Mouse (Mus musculus) adrenal gland, adult 10 weeks (tissue): ENCODE measurements around the gene 1700086D15Rik. TPM values are rescaled to one million over a fixed set of nuclear protein-coding genes. Genes with fewer than 3 reads are reported as not detected.

Experiments
- polyA plus RNA-seq: library from polyadenylated mRNA; stranded (reverse); fragments of 350-450 nt; fragmentation: Illumina TruSeq; extraction: RNeasy Lipid Tissue Mini Kit (QIAGEN cat#74804); gene quantifications from one replicate; pipeline ENCODE4 v1.2.3, GENCODE M21; 2014; ENCODE audit warnings: low read depth, low replicate concordance

The 1700086D15Rik gene
- polyA plus RNA-seq = not detected

DNA sequence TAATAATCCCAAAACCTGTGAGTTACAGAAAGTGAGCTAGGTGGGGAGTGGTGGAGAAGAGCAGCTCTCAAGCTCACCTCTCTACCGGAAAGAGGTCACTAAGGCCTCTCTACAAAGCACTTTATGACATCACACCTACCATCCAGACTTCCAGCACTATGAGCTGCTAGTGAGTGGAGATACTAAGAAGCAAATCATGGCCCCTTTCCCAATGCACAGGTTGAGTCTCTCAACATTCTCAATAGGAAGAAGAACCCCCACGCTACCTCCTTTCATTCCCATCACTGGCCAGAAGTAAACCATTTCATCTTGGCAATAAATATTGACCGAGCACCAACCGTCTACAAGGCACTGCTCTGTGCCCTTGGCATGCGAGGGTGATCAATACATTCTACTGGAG lies at the start of gene 1700086D15Rik:
Gene 1700086D15Rik (minus strand): TSS at position 101 of the 400 bp plus-strand sequence.

DNA sequence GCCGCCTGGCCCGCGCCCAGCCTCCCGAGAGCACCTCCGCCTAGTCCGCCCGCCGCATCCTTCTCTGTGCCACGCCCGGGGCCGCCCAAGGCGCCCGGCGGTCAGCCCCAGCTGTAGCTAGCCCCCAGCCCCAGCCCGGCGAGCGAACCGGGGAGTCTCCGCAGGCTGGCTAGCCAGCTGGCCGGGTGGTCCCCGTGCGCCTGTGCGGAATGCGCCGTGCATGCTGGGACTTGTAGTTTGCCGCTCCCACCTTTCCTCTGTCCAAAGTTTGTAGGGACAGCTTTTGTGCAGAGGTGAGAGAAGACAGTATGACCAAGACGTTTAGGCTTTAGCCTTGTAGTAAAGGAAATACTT lies 3.1 kb upstream of the 1700086D15Rik start, which contains the start of gene Arhgap44:
Gene Arhgap44 (minus strand): TSS at position 195 of the 354 bp plus-strand sequence.

Other genes starting within 250 kb of the 1700086D15Rik start
- gene Elac2, start 180.9 kb downstream of the 1700086D15Rik start, polyA plus RNA-seq = 9.1 TPM
- 3.4 TPM for gene Arhgap44, start 3.1 kb upstream of the 1700086D15Rik start, polyA plus RNA-seq
- 0.41 TPM for gene Myocd, start 110.1 kb upstream of the 1700086D15Rik start, polyA plus RNA-seq